Mouse (Mus musculus): ENCODE data around the gene Bend5.

Bend5 gene

GRCm38 (mm10) chr4:111442435-111443238 is 27.8 kb downstream of the Bend5 start:
- DNase-seq (ENCODE audit: low read depth, low spot score), result peak; percentile 4

- DNase-seq (ENCODE audit: low read depth, low spot score), result no peak
Observed at GRCm38 (mm10) chr4:111443906-111444615, 29.3 kb downstream of the Bend5 start.

GRCm38 (mm10) chr4:111444616-111445160 is 29.9 kb downstream of the Bend5 start:
- no peak for DNase-seq (ENCODE audit: low read depth, low spot score)

- no peak for DNase-seq (ENCODE audit: low read depth, low spot score)
Observed at GRCm38 (mm10) chr4:111447918-111448317, 33.1 kb downstream of the Bend5 start.

- DNase-seq (ENCODE audit: low read depth, low spot score), result no peak
Observed at GRCm38 (mm10) chr4:111448586-111448985, 33.8 kb downstream of the Bend5 start.

GRCm38 (mm10) chr4:111449442-111450199 is 34.8 kb downstream of the Bend5 start:
- DNase-seq (ENCODE audit: low read depth, low spot score), result no peak

- DNase-seq (ENCODE audit: low read depth, low spot score), result no peak
Observed at GRCm38 (mm10) chr4:111451283-111451918, 36.6 kb downstream of the Bend5 start.

GRCm38 (mm10) chr4:111452192-111452591 is 37.4 kb downstream of the Bend5 start:
- no peak for DNase-seq (ENCODE audit: low read depth, low spot score)

GRCm38 (mm10) chr4:111453275-111453674 is 38.5 kb downstream of the Bend5 start:
- no peak for DNase-seq (ENCODE audit: low read depth, low spot score)

GRCm38 (mm10) chr4:111455621-111456020 is 40.8 kb downstream of the Bend5 start:
- no peak for DNase-seq (ENCODE audit: low read depth, low spot score)

- DNase-seq (ENCODE audit: low read depth, low spot score), result no peak
Observed at GRCm38 (mm10) chr4:111457568-111457967, 42.8 kb downstream of the Bend5 start.

- no peak for DNase-seq (ENCODE audit: low read depth, low spot score)
Observed at GRCm38 (mm10) chr4:111467293-111467773, 52.5 kb downstream of the Bend5 start.

- no peak for DNase-seq (ENCODE audit: low read depth, low spot score)
Observed at GRCm38 (mm10) chr4:111467796-111468195, 53.0 kb downstream of the Bend5 start.

GRCm38 (mm10) chr4:111469847-111470246 is 55.0 kb downstream of the Bend5 start:
- DNase-seq (ENCODE audit: low read depth, low spot score), result no peak

- no peak for DNase-seq (ENCODE audit: low read depth, low spot score)
Observed at GRCm38 (mm10) chr4:111471726-111472125, 56.9 kb downstream of the Bend5 start.

- DNase-seq (ENCODE audit: low read depth, low spot score), result no peak
Observed at GRCm38 (mm10) chr4:111472511-111472910, 57.7 kb downstream of the Bend5 start.

- DNase-seq (ENCODE audit: low read depth, low spot score), result no peak
Observed at GRCm38 (mm10) chr4:111473014-111473413, 58.2 kb downstream of the Bend5 start.

GRCm38 (mm10) chr4:111475374-111475971 is 60.7 kb downstream of the Bend5 start:
- no peak for DNase-seq (ENCODE audit: low read depth, low spot score)

GRCm38 (mm10) chr4:111477507-111477906 is 62.7 kb downstream of the Bend5 start:
- no peak for DNase-seq (ENCODE audit: low read depth, low spot score)

- no peak for DNase-seq (ENCODE audit: low read depth, low spot score)
Observed at GRCm38 (mm10) chr4:111483499-111483898, 68.7 kb downstream of the Bend5 start.

- DNase-seq (ENCODE audit: low read depth, low spot score), result no peak
Observed at GRCm38 (mm10) chr4:111485189-111485588, 70.4 kb downstream of the Bend5 start.
